Mouse (Mus musculus) thymus, postnatal 0 days (tissue): ENCODE results near the gene Rpl4. TPM values are rescaled to one million over a fixed set of nuclear protein-coding genes. Genes with fewer than 3 reads are reported as not detected.
A peak's percentile ranks its signal among the peaks of the same experiment; 100 is the strongest.
"Not testable (repeated sequence)": the region's sequence is repeated elsewhere in the genome, so short reads cannot be mapped to it uniquely, and the experiment has no call there.

Experiments
- DNase-seq: peaks from one replicate; pipeline ENCODE4 v3.0.0-alpha.2; 2015; ENCODE audit warnings: low spot score
- polyA plus RNA-seq: library from polyadenylated mRNA; unstranded; fragments of >200 nt; fragmentation: Nextera tagmentation; extraction: Ambion mirVana; gene quantifications from 2 replicates; pipeline ENCODE4 v1.2.1, GENCODE M21; 2015

The Rpl4 gene
- polyA plus RNA-seq, 1 experiment from 2014 or later: 1,382 TPM

DNA sequence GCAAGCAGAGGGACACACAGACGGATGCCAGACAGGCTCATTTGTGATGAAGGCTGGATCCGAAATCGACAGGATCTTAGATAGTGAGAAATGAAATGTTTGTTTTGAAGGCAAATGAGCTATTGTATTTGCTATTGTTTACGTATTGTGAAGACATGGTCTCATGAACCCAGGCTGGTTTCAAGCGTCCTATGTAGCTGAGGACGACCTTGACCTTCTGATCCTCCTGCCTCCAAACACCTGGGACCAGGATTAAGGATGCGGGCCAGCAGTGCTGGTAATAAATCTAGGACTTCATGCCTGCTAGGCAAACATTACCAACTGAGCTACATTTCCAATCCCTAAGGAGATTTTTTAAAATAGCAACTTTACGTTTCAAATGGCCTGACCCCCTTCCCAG, 24.3 kb downstream of the Rpl4 start:
- no peak for DNase-seq

GRCm38 (mm10) chr9:64198068-64198762, 25.0 kb downstream of the Rpl4 start:
- DNase-seq: no peak

GRCm38 (mm10) chr9:64198763-64199418, 25.7 kb downstream of the Rpl4 start:
- not testable (repeated sequence) for DNase-seq

DNA sequence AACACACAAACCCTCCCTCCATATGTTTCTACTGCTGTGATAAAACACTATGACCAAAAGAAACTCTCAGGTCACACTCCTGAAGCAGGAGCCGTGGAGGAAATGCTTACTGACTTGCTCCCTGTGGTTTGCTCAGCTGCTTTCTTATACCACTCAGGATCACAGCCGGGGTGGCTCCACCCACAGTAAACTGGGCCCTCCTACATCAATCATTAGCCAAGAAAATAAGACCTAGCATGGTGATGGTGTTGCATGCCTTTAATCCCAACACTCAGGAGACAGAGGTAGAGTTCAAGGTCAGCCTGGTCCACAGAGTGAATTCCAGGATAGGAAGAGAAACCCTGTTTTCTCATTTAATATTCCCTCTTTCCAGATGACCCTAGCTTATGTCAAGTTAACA, 26.7 kb downstream of the Rpl4 start:
- DNase-seq: no peak

DNA sequence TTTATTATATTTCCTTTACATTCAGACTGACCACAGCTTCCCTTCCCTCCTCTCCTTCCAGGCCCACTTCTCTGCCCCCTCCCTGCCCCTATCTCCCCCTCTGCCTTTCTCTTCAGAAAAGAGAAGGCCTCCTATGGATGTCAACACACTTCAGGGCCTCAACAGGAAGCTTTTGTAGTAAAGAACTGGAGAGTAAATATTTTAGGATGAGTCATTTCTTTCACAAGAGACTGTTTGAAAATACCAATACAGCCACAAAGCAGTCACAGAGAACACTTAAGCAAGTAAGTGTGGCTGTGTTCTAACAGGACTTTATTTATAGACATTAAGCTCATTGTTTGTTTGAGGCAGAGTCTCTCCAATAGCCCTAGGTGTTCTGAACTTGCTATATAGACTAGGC, 29.2 kb downstream of the Rpl4 start:
- no peak for DNase-seq

GRCm38 (mm10) chr9:64202866-64203265, 29.7 kb downstream of the Rpl4 start:
- no peak for DNase-seq

GRCm38 (mm10) chr9:64207509-64208084, 34.4 kb downstream of the Rpl4 start:
- DNase-seq: no peak

DNA sequence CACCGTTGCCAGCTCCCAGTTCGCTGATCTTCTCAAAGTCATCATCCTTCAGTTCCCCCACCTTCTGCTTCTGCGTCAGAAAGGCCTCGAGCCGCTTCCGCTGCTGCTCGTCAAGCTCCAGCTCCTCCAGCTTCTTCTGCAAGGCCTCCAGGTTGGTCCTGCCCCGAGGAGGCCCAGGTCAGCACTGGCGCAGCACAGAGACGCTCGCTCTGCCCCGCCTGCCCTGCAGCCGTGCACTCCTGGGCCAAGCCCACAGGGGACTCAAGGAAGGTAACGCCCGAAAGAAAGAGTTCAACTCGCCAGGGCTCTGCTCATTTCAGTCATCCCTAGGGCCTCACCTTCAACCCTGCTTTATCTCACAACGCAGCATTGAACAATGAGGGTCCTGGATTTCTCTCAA, 41.3 kb downstream of the Rpl4 start:
- no peak for DNase-seq

DNA sequence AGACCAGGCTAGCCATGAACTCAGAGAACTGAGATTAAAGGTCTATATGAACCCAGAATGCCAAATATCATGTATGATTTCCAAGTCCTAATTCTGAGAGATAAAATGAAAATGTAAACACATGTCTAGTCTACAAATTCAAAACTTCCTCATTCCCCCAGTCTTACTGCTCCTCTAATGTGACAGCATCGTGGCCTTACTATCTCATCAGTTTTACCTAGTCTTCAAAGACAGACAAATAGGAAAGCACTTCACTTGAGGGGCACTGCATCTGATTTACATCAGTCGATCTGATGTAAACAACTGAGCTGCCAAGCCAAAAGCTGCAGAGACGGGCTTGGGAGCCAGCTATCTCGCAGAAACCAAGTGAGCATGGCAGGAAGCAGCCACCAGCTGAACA, 42.9 kb downstream of the Rpl4 start:
- DNase-seq: no peak

DNA sequence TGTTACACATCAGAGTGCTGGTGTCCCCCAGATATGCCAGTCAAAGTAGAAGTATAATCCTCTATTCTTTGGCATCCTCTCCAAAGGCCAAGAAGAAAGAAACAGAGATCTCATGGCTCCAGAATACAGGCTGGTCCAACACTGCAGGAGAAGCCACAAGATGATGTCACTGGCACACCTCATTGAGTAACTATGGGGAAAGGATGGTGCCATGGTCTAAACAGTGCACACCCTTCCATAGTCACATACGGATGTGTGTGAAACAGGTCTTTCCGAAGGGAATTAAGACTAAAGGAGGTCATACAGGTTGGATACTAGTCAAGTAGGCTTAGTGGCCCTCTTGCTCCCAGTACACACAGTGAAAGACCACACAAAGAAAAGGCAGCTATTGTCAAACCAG, 43.5 kb downstream of the Rpl4 start:
- DNase-seq: no peak

- no peak for DNase-seq
Observed at GRCm38 (mm10) chr9:64217887-64218286, 44.7 kb downstream of the Rpl4 start.

GRCm38 (mm10) chr9:64219305-64219704, 46.1 kb downstream of the Rpl4 start:
- no peak for DNase-seq

DNA sequence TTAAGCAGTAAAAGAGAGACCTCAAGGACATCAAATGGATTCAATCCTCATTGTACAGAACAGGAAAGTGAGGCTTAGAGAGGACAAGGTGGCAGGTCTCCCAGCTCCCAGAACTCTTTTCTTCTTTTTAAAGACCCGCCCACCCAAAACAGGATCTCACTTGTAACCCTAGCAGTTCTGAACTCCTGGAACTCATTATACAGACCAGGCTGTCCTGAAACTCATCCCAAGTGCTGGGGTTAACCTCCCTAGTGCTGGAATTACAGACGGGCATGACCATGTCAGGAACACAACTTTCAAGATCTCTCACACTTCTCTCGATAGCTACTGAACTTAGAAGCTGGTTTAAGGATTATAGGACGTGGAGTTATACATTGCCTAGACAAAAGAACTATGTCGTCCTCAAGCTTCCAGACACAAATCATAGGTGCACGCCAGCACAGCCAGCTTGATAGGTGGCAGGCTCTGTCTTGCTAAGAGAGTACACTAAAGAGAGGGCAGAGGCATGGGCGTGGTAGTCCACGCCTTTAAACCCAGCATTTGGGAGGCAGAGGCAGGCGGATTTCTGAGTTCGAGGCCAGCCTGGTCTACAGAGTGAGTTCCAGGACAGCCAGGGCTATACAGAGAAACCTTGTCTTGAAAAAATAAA, 46.7 kb downstream of the Rpl4 start:
- no peak for DNase-seq

DNA sequence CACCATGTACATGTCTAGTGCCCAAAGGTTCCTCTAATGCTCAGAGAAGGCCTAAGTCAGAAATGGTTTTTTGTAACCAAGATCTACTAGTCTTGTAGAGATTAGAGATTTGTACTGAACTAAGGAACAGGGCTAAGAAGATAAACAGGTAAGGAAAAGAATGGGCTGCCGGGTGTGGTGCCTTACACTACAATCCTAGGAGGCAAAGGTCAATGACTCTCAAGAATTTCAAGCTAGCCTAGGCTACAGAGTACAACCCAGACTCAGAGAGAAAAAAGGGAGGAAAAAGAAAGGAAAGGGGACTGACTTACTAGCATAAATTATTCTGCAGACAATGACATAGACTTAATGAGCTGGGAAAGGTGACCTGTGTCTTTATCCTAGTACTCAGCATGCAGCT, 47.4 kb downstream of the Rpl4 start:
- DNase-seq: no peak

GRCm38 (mm10) chr9:64221480-64221879, 48.3 kb downstream of the Rpl4 start:
- no peak for DNase-seq

DNA sequence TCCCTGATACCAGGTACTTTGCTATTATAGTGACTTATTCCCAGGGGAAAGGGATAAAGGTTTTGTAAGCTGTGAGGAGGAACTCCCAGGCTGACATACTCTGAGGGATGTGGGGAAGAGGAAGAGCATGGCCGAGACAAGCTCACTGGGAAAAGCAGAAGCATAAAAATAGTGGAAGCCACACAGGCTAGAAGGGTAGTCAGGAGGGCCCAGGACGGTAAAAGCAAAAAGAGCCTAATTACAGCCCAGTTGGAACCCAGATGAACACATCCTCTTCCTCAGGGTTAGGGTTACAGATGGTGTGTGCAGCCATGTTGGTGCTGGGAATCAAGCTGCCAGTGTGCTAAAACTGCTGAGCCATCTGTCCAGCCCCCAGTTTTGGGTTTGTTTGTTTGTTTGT, 48.9 kb downstream of the Rpl4 start:
- no peak for DNase-seq

GRCm38 (mm10) chr9:64225805-64226204, 52.6 kb downstream of the Rpl4 start:
- no peak for DNase-seq

GRCm38 (mm10) chr9:64227736-64228135, 54.6 kb downstream of the Rpl4 start:
- peak; percentile 56 for DNase-seq
